Mouse (Mus musculus) embryonic stem cell, embryonic (primary cell): ENCODE data around the gene Masp1.

Experiments used
- CTCF ChIA-PET, 4 experiments: fragments of 300-600 bp in 2 of 4; fragments of 350-600 bp in 2 of 4; sonication (Branson Sonifier 250); formaldehyde crosslinking; loops; one replicate each; lab custom pipeline; 2022; ENCODE audit warnings: inconsistent platforms in 2 of 4; lab: Charles Lee
- POLR2A ChIA-PET, 4 experiments: fragments of 300-600 bp in 2 of 4; fragments of 350-600 bp in 2 of 4; sonication (Branson Sonifier 250); formaldehyde crosslinking; loops; one replicate each; lab custom pipeline; 2022; ENCODE audit warnings: antibody characterized with exemption in 4 of 4, inconsistent platforms in 1 of 4; lab: Charles Lee

The Masp1 gene

GRCm38 (mm10) chr16:23437404-23438166 lies 83.0 kb downstream of the Masp1 start:
- POLR2A ChIA-PET, result no interaction called here
- CTCF ChIA-PET, result interaction anchor here in 1 of 4 experiments (0.5 kb wide), 1 partner anchor 523 kb away, joined by 3 read pairs; no protein-coding TSS in a partner anchor

GRCm38 (mm10) chr16:23429991-23430390 lies 90.6 kb downstream of the Masp1 start:
- POLR2A ChIA-PET, result no interaction called here
- CTCF ChIA-PET, result interaction anchor here in 1 of 4 experiments (1.5 kb wide), 1 partner anchor 469 kb away, joined by 4 read pairs; no protein-coding TSS in a partner anchor

GRCm38 (mm10) chr16:23428647-23429319 lies 91.8 kb downstream of the Masp1 start, which contains the start of gene Rtp1:
Rtp1 (plus strand) TSS chr16:23429133.
- ChIA-PET CTCF (interaction anchor here in 1 of 4 experiments (1.5 kb wide), 1 partner anchor 470 kb away, joined by 4 read pairs; no protein-coding TSS in a partner anchor), POLR2A (no interaction called here)

- ChIA-PET CTCF (no interaction called here), POLR2A (no interaction called here)
Measured at GRCm38 (mm10) chr16:23427701-23428100, 92.9 kb downstream of the Masp1 start.

- ChIA-PET POLR2A (no interaction called here), CTCF (no interaction called here)
Measured at GRCm38 (mm10) chr16:23423825-23424224, 96.8 kb downstream of the Masp1 start.

GRCm38 (mm10) chr16:23419565-23420085 lies 101.0 kb downstream of the Masp1 start:
- ChIA-PET POLR2A (no interaction called here), CTCF (no interaction called here)

- POLR2A ChIA-PET, result interaction anchor here in 1 of 4 experiments (0.9 to 1.7 kb wide), 2 partner anchors 15 to 239 kb away, joined by 3 to 4 read pairs; no protein-coding TSS in a partner anchor
Measured at GRCm38 (mm10) chr16:23417456-23418240, 103.0 kb downstream of the Masp1 start.

GRCm38 (mm10) chr16:23416657-23417293 lies 103.8 kb downstream of the Masp1 start:
- ChIA-PET POLR2A (interaction anchor here in 2 of 4 experiments (0.5 to 1.1 kb wide), 3 partner anchors 14 to 404 kb away, joined by 3 to 4 read pairs (median 4); partner anchors contain the start of gene Eif4a2 (in 1 of the 2)), CTCF (interaction anchor here in 1 of 4 experiments (1.0 kb wide), 1 partner anchor 14 kb away, joined by 3 read pairs; no protein-coding TSS in a partner anchor)

More at GRCm38 (mm10) chr16:23417456-23418240, 103.0 kb downstream of the Masp1 start:
- CTCF ChIA-PET, result interaction anchor here in 1 of 4 experiments (0.9 kb wide), 1 partner anchor 481 kb away, joined by 4 read pairs; no protein-coding TSS in a partner anchor

- POLR2A ChIA-PET, result interaction anchor here in 1 of 4 experiments (0.6 to 1.1 kb wide), 2 partner anchors 309 to 404 kb away, joined by 4 read pairs; partner anchors contain the start of gene Eif4a2
- CTCF ChIA-PET, result interaction anchor here in 1 of 4 experiments (1.0 kb wide), 1 partner anchor 14 kb away, joined by 3 read pairs; no protein-coding TSS in a partner anchor
Measured at GRCm38 (mm10) chr16:23416261-23416656, 104.4 kb downstream of the Masp1 start.

- CTCF ChIA-PET, result no interaction called here
- POLR2A ChIA-PET, result no interaction called here
Measured at GRCm38 (mm10) chr16:23412930-23413329, 107.7 kb downstream of the Masp1 start.

- CTCF ChIA-PET, result interaction anchor here (0.7 to 1.3 kb wide), 10 partner anchors 14 to 1070 kb away, joined by 3 to 6 read pairs (median 4); no protein-coding TSS in a partner anchor
- POLR2A ChIA-PET, result interaction anchor here in 2 of 4 experiments (0.7 to 1.2 kb wide), 3 partner anchors 11 to 269 kb away, joined by 3 to 9 read pairs (median 3); no protein-coding TSS in a partner anchor
Measured at GRCm38 (mm10) chr16:23403008-23403755, 117.4 kb downstream of the Masp1 start.

- POLR2A ChIA-PET, result interaction anchor here in 1 of 4 experiments (0.6 kb wide), 1 partner anchor 129 kb away, joined by 7 read pairs; no protein-coding TSS in a partner anchor
- CTCF ChIA-PET, result interaction anchor here in 2 of 4 experiments (0.5 to 1.3 kb wide), 3 partner anchors 15 to 313 kb away, joined by 3 to 13 read pairs (median 6); no protein-coding TSS in a partner anchor
Measured at GRCm38 (mm10) chr16:23401959-23402358, 118.7 kb downstream of the Masp1 start.

GRCm38 (mm10) chr16:23401463-23401862 lies 119.2 kb downstream of the Masp1 start:
- CTCF ChIA-PET, result interaction anchor here in 1 of 4 experiments (1.1 kb wide), 1 partner anchor 313 kb away, joined by 6 read pairs; no protein-coding TSS in a partner anchor

More at GRCm38 (mm10) chr16:23401463-23401862, 119.2 kb downstream of the Masp1 start:
- POLR2A ChIA-PET, result interaction anchor here in 1 of 4 experiments (0.6 kb wide), 1 partner anchor 322 kb away, joined by 6 read pairs; no protein-coding TSS in a partner anchor
